Mouse (Mus musculus) midbrain, embryonic 16.5 days (tissue): ENCODE data around the gene Ooep. TPM values are rescaled to one million over a fixed set of nuclear protein-coding genes. Genes with fewer than 3 reads are reported as not detected.
"Not testable (repeated sequence)": the region's sequence is repeated elsewhere in the genome, so short reads cannot be mapped to it uniquely, and the experiment has no call there.

Source experiments
- ATAC-seq: fragments of 200-750 bp; cut with Nextera tagmentation; 2 replicates; pipeline ENCODE4 v1.8.0; 2017; ENCODE audit warnings: moderate TSS enrichment
- H3K27ac ChIP-seq: fragments of 300-500 bp; sonication (generic); 2 replicates; pipeline ENCODE4 v1.5.1; 2014; ENCODE audit warnings: mild to moderate bottlenecking, low read length, mixed read lengths
- H3K27me3 ChIP-seq: fragments of 300-500 bp; sonication (generic); 2 replicates; pipeline ENCODE4 v1.6.1; 2014; ENCODE audit warnings: low read depth, low read length, mixed read lengths; ENCODE audit not compliant: control insufficient read depth, insufficient read depth
- H3K36me3 ChIP-seq: fragments of 300-500 bp; sonication (generic); 2 replicates; pipeline ENCODE4 v1.6.1; 2014; ENCODE audit warnings: mild to moderate bottlenecking, low read length, moderate library complexity, mixed read lengths; ENCODE audit not compliant: control insufficient read depth, insufficient read depth
- H3K4me1 ChIP-seq: fragments of 300-500 bp; sonication (generic); 2 replicates; pipeline ENCODE4 v1.6.1; 2014; ENCODE audit warnings: mild to moderate bottlenecking, low read length, mixed read lengths; ENCODE audit not compliant: control insufficient read depth, insufficient read depth
- H3K4me2 ChIP-seq: fragments of 300-500 bp; sonication (generic); 2 replicates; pipeline ENCODE4 v1.6.1; 2014; ENCODE audit warnings: mild to moderate bottlenecking, low read length, mixed read lengths
- H3K4me3 ChIP-seq: fragments of 300-500 bp; sonication (generic); 2 replicates; pipeline ENCODE4 v1.5.1; 2014; ENCODE audit warnings: low read depth, mild to moderate bottlenecking, low read length, moderate library complexity, mixed read lengths
- H3K9ac ChIP-seq: fragments of 300-500 bp; sonication (generic); 2 replicates; pipeline ENCODE4 v1.6.1; 2014; ENCODE audit warnings: low read depth, low read length, mixed read lengths
- H3K9me3 ChIP-seq: fragments of 300-500 bp; sonication (generic); replicated peaks from 2 replicates; pipeline ENCODE4 v1.6.1; 2014; ENCODE audit warnings: mild to moderate bottlenecking, low read length, mixed read lengths; ENCODE audit not compliant: control insufficient read depth, poor library complexity, severe bottlenecking
- WGBS: fragments of 180-500 bp; shearing (Covaris S2); extraction: QIAGEN DNeasy Blood & Tissue Kit; methylation state at CpG from one replicate; pipeline ENCODE4 v1.1.7; 2014; 5-methylcytosine and 5-hydroxymethylcytosine counted together
- polyA plus RNA-seq: library from polyadenylated mRNA; unstranded; fragments of >200 nt; fragmentation: Nextera tagmentation; extraction: Ambion mirVana; gene quantifications from 2 replicates; pipeline ENCODE4 v1.2.1, GENCODE M21; 2015

The Ooep gene
- polyA plus RNA-seq, 1 experiment from 2014 or later, result 6.9 TPM

- ATAC-seq, result no peak
- H3K9ac ChIP-seq, result no peak overlapping the region
- no peaks in the 10 kb centered on the region for H3K36me3 ChIP-seq
- no peak overlapping the region for H3K4me3 ChIP-seq
- 83% methylated on average over 6 of the region's 6 CpGs for WGBS
- H3K27me3 ChIP-seq, result no peaks in the 10 kb centered on the region
- no peaks in the 10 kb centered on the region for H3K9me3 ChIP-seq
- no peak overlapping the region for H3K4me2 ChIP-seq
- H3K27ac ChIP-seq, result no peak overlapping the region
- no peaks in the 10 kb centered on the region for H3K4me1 ChIP-seq
Observed at GRCm38 (mm10) chr9:78359750-78360483, 18.6 kb downstream of the Ooep start.

DNA sequence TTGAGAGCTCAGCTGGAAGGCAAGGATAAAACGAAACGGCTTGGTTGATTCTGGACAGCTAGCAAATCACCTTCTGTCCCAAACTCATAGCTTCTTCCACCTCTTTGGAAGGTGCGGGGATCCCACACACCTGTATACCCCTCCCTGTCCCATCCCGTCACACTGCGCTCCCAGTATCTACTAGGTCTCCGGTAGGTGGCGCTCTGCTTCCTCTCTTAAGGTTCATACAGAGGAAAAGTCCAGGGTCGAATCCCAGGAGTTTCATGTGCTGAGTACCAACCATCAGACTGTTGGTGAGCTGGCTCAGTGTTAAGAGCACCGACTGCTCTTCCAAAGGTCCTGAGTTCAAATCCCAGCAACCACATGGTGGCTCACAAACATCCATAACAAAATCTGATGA, 20.5 kb downstream of the Ooep start:
- Histone ChIP-seq H3K36me3 (no peaks in the 10 kb centered on the region), H3K4me1 (no peaks in the 10 kb centered on the region), H3K9me3 (no peaks in the 10 kb centered on the region), H3K27ac (no peak overlapping the region), H3K4me2 (no peak overlapping the region), H3K9ac (no peak overlapping the region), H3K27me3 (no peaks in the 10 kb centered on the region), H3K4me3 (no peak overlapping the region)
- ATAC-seq, result no peak
- WGBS, result 10% methylated on average over 9 of the region's 9 CpGs

DNA sequence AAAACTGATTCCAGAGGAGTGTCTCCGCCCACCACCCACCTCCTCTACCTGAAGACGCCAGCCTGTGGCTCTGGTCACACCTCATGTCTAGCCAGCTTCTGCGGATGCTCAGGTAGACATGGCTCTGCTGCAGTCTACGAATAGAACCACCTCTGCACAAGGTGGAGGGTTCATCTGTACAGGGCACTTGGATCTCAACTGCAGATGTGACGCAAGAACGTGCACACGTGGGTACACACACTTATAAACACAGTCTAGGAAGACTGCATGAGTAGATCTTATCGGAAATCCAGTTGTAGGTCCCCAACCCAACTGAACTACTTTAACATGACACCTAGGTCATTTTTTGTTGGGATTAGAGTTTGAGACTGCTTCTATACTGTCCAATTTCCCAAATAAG, 22.9 kb downstream of the Ooep start, which contains the start of gene Gsta2:
Gsta2 (minus strand) TSS at position 178 of the 400 bp plus-strand sequence.
- Histone ChIP-seq H3K27me3 (no peaks in the 10 kb centered on the region), H3K4me3 (no peak within 1 kb of the TSS), H3K9ac (no peak within 1 kb of the TSS), H3K36me3 (no peaks in the 10 kb centered on the region), H3K9me3 (no peaks in the 10 kb centered on the region), H3K27ac (no peak within 1 kb of the TSS), H3K4me1 (no peaks in the 10 kb centered on the region), H3K4me2 (no peak within 1 kb of the TSS)
- 90% methylated on average over 8 of the region's 8 CpGs for WGBS
- no peak for ATAC-seq

DNA sequence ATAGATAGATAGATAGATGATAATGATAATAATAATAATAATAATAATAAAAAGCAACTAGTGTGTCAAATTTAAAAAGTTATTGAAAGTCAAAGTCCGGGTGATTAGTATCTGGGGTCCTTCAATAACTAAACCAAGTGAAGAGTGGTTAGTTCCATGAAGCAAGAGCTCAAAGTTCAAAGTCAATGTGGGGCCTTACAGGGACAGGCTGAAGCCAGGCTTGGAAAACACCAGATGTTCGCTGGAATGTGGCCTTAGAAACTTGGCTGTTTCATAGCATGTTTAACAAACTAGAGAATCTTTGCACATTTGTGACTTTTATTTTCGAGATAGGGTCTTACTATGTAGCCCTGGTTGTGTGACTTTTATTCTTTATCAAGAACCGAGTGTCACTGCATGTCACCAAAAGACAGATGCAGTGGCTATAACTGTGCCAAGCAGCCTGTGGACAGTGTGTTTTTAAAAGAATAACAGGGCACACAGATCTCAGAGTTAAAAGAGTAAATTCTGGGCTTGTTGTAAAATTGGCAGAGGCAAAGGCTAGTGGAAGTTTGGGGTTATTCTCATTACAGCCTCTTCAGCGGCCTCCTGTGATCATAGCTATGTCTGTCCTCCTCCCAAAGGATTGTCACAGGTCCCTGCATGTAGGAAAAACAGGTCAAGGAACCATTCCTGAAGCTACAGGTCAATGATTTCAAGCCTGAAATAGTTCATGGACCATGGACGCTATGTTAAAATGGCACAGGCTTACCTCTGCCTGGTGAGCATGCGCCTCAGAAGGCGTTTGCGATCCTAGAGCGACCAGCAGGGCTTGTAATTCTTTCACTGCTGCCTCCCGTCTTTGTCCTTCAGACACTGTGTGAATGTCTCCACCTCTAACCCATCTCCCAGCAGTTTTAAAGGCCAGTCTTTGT, 23.6 kb downstream of the Ooep start:
- H3K9me3 ChIP-seq, result no peaks in the 10 kb centered on the region
- no peaks in the 10 kb centered on the region for H3K36me3 ChIP-seq
- no peak for ATAC-seq
- no peak overlapping the region for H3K4me2 ChIP-seq
- no peak overlapping the region for H3K27ac ChIP-seq
- no peak overlapping the region for H3K9ac ChIP-seq
- 83% methylated on average over 11 of the region's 11 CpGs for WGBS
- H3K27me3 ChIP-seq, result no peaks in the 10 kb centered on the region
- H3K4me1 ChIP-seq, result no peaks in the 10 kb centered on the region
- H3K4me3 ChIP-seq, result no peak overlapping the region

DNA sequence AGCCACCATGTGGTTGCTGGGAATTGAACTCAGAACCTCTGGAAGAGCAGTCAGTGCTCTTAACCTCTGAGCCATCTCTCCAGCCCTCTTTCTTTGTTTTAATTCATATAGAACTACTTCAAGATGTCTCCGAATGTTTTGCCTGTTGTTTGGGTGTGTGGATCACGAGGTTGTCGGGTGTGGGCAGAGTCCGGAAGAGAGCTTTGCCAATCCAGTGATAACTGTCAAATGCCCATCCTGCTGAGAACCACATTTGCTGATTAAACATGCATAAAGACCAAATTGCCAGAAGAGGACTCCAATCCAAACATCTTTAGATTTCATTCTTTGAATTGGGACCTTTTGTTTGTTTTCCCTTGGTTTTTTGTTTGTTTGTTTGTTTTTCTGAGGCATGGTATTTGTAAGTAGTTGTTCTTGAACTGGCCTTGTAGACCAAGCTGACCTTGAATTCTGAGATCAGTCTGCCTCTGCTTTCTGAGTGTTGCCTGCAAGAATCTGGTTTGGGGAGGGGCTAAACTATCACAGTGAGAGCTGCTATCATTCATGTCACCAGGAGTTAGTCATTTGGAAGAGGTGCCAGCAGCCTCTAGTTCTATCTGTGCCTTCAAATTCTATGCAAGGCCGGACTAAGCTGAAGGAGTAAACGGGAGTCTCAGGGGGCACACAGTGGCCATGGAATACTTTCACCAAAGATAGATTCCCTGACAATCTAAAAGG, 26.9 kb downstream of the Ooep start:
- Histone ChIP-seq H3K27me3 (no peaks in the 10 kb centered on the region), H3K4me3 (no peak overlapping the region), H3K4me1 (no peaks in the 10 kb centered on the region), H3K27ac (no peak overlapping the region), H3K4me2 (no peak overlapping the region), H3K9ac (no peak overlapping the region), H3K36me3 (no peaks in the 10 kb centered on the region), H3K9me3 (no peaks in the 10 kb centered on the region)
- 89% methylated on average over 6 of the region's 6 CpGs for WGBS
- ATAC-seq, result no peak

GRCm38 (mm10) chr9:78350007-78350406, 28.5 kb downstream of the Ooep start:
- not testable (repeated sequence) for H3K27me3 ChIP-seq, H3K9me3 ChIP-seq, H3K9ac ChIP-seq, H3K36me3 ChIP-seq, ATAC-seq, H3K27ac ChIP-seq, H3K4me3 ChIP-seq, H3K4me2 ChIP-seq, H3K4me1 ChIP-seq

DNA sequence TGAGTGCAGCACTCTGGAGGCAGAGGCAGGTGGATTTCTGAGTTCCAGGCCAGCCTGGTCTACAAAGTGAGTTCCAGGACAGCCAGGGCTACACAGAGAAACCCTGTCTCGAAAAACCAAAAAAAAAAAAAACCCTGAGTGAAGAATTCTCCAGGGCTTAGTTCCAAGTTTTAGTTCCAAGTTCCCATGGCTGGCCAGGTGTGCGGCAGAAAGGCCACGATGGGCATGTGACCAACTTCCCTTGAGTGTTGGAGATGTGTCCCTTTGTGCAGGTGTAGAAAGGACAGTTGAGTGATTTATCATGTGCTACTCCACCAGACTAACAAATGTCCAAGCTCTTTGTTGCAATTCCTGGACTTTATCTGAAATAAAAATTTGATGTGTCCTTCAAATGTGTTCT, 29.4 kb downstream of the Ooep start:
- not testable (repeated sequence) for H3K36me3 ChIP-seq, H3K27me3 ChIP-seq, H3K9ac ChIP-seq, H3K4me2 ChIP-seq, H3K4me3 ChIP-seq, ATAC-seq, H3K9me3 ChIP-seq, H3K27ac ChIP-seq, H3K4me1 ChIP-seq
- 81% methylated on average over 3 of the region's 3 CpGs for WGBS

- not testable (repeated sequence) for H3K9me3 ChIP-seq, H3K4me2 ChIP-seq, H3K27me3 ChIP-seq, H3K27ac ChIP-seq, H3K4me3 ChIP-seq, ATAC-seq, H3K36me3 ChIP-seq, H3K9ac ChIP-seq, H3K4me1 ChIP-seq
- 83% methylated on average over 6 of the region's 6 CpGs for WGBS
Observed at GRCm38 (mm10) chr9:78348206-78349004, 30.1 kb downstream of the Ooep start.
